Mouse (Mus musculus) limb, embryonic 11.5 days (tissue): ENCODE measurements at regions not wholly inside any gene's neighbourhood (a gene's known extent, or its start where the extent isn't known, plus 50 kb on each side); places are given as distances from the start of the nearest gene placed in this dataset.

Source experiments
- ATAC-seq: fragments of 200-750 bp; cut with Nextera tagmentation; 2 replicates; pipeline ENCODE4 v1.8.0; 2017; ENCODE audit warnings: low read depth; ENCODE audit not compliant: insufficient number of reproducible peaks, low FRiP score, low TSS enrichment
- DNase-seq: peaks from one replicate; pipeline ENCODE4 v3.0.0-alpha.2; 2015; ENCODE audit warnings: low spot score
- H3K27ac ChIP-seq: fragments of 300-500 bp; sonication (generic); replicated peaks from 2 replicates; pipeline ENCODE4 v1.5.1; 2014; ENCODE audit warnings: low read depth, mild to moderate bottlenecking, low read length
- H3K27me3 ChIP-seq: fragments of 300-500 bp; sonication (generic); 2 replicates; pipeline ENCODE4 v1.6.1; 2014; ENCODE audit warnings: mild to moderate bottlenecking, low read length, mixed read lengths; ENCODE audit not compliant: control insufficient read depth, insufficient read depth
- H3K36me3 ChIP-seq: fragments of 300-500 bp; sonication (generic); 2 replicates; pipeline ENCODE4 v1.6.1; 2014; ENCODE audit warnings: mild to moderate bottlenecking, low read length, moderate library complexity, mixed read lengths; ENCODE audit not compliant: control insufficient read depth, insufficient read depth
- H3K4me1 ChIP-seq: fragments of 300-500 bp; sonication (generic); 2 replicates; pipeline ENCODE4 v1.6.1; 2014; ENCODE audit warnings: low read length, mixed read lengths; ENCODE audit not compliant: control insufficient read depth, insufficient read depth
- H3K4me2 ChIP-seq: fragments of 300-500 bp; sonication (generic); 2 replicates; pipeline ENCODE4 v1.6.1; 2014; ENCODE audit warnings: low read depth, mild to moderate bottlenecking, moderate library complexity; ENCODE audit not compliant: severe bottlenecking
- H3K4me3 ChIP-seq: fragments of 300-500 bp; sonication (generic); 2 replicates; pipeline ENCODE4 v1.5.1; 2014; ENCODE audit warnings: low read depth, low read length
- H3K9ac ChIP-seq: fragments of 300-500 bp; sonication (generic); 2 replicates; pipeline ENCODE4 v1.6.1; 2014; ENCODE audit warnings: mild to moderate bottlenecking, low read length
- H3K9me3 ChIP-seq: fragments of 300-500 bp; sonication (generic); 2 replicates; pipeline ENCODE4 v1.6.1; 2016; ENCODE audit warnings: low read length; ENCODE audit not compliant: control insufficient read depth
- WGBS: fragments of 180-500 bp; shearing (Covaris S2); extraction: QIAGEN DNeasy Blood & Tissue Kit; methylation state at CpG from one replicate; pipeline ENCODE4 v1.1.7; 2014; 5-methylcytosine and 5-hydroxymethylcytosine counted together

DNA sequence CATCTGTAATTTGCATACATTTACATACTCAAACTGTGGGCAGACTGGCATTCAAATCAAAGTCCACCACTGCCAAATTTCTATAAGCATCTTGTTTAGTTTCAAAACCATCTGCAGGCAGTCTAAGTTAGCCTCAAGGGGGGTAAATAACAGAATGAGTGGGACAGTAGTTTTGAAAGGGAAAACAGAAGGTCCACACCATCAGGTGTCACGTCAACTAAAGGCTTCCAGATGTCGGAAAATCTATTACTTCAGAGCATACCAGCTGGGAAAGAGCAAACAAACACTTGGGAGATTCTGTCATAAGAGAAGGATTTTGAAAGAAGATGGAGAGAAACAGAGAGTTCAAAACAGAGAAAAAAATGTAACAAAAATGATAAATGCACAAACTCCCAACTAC is 402.1 kb upstream of the Rack1 start:
- Histone ChIP-seq H3K27me3 (no peaks in the 10 kb centered on the region), H3K27ac (no peak overlapping the region), H3K9me3 (no peaks in the 10 kb centered on the region), H3K4me2 (no peak overlapping the region), H3K4me1 (no peaks in the 10 kb centered on the region), H3K4me3 (no peak overlapping the region), H3K36me3 (no peaks in the 10 kb centered on the region), H3K9ac (no peak overlapping the region)
- WGBS = 60% methylated on average over 2 of the region's 2 CpGs
- no peak for ATAC-seq
- no peak for DNase-seq

DNA sequence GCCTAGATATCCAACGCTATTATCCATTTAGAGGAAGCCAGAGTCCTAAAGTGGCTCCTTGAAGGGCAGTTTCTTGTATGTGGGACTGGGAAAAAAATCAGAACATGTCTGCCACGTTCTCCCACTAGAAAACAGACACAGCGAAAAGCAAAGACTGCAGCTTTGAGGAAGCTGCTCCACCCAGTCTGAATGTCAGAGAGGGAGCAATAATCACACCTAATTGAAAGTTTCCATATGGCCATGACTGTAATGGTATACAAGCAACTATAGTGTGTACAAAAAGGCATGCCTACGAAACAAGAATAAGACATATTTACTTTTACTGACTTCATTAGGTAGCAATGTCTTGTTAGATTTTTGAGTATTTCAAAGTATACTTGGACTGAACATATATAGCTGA is 392.7 kb upstream of the Sgcd start:
- Histone ChIP-seq H3K4me1 (no peaks in the 10 kb centered on the region), H3K36me3 (no peaks in the 10 kb centered on the region), H3K9me3 (no peaks in the 10 kb centered on the region), H3K27ac (no peak overlapping the region), H3K27me3 (no peaks in the 10 kb centered on the region), H3K9ac (no peak overlapping the region), H3K4me3 (no peak overlapping the region), H3K4me2 (no peak overlapping the region)
- ATAC-seq (no peak), DNase-seq (no peak)
- WGBS = 63% methylated on average over 4 of the region's 4 CpGs

DNA sequence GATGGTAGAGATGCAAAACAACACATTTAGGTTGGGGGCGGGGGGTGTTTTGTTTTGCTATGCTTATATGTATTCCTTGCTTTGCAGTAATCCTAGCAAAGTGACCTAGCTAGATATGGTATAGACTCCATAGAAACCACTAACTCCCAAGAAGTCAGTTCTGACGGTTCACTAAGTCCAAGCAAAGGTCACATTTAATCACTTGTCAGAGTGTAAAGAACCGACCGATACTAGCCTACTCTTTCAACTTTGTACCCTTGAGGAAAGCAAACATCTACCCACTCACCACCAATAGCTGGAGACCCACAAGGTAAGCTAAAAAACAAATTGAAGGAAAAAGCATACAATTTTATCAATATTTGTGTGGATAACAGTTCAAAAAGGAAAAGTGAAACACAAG is 389.3 kb upstream of the Sgcd start:
- no peaks in the 10 kb centered on the region for H3K27me3 ChIP-seq
- no peaks in the 10 kb centered on the region for H3K9me3 ChIP-seq
- H3K4me1 ChIP-seq = no peaks in the 10 kb centered on the region
- H3K4me2 ChIP-seq = no peak overlapping the region
- no peak for ATAC-seq
- H3K36me3 ChIP-seq = no peaks in the 10 kb centered on the region
- 76% methylated on average over 4 of the region's 4 CpGs for WGBS
- no peak overlapping the region for H3K9ac ChIP-seq
- no peak overlapping the region for H3K27ac ChIP-seq
- no peak overlapping the region for H3K4me3 ChIP-seq
- no peak for DNase-seq

DNA sequence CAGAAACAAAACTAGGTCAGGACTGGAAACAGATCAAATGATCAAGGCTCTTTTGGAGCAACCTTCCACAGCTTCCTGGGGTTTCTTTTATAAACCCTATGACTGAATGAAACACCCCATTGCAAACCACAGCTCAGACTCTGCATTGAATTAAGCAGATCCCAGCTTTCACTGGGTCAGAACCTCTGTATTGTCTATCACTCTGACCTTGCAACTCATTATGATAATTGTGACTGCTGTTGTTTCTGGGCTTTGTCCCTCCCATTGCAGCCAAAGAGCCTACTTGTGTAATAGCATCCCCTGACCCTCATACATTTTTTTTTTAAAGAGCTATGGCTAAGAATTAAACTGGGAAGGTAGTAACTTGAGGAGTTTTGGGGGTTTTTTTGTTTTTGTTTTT is 388.5 kb upstream of the Sgcd start:
- H3K27ac ChIP-seq = no peak overlapping the region
- ATAC-seq (no peak), DNase-seq (no peak)
- no peaks in the 10 kb centered on the region for H3K4me1 ChIP-seq
- H3K4me3 ChIP-seq = no peak overlapping the region
- no peak overlapping the region for H3K4me2 ChIP-seq
- H3K9ac ChIP-seq = no peak overlapping the region
- no peaks in the 10 kb centered on the region for H3K9me3 ChIP-seq
- no peaks in the 10 kb centered on the region for H3K36me3 ChIP-seq
- no peaks in the 10 kb centered on the region for H3K27me3 ChIP-seq

DNA sequence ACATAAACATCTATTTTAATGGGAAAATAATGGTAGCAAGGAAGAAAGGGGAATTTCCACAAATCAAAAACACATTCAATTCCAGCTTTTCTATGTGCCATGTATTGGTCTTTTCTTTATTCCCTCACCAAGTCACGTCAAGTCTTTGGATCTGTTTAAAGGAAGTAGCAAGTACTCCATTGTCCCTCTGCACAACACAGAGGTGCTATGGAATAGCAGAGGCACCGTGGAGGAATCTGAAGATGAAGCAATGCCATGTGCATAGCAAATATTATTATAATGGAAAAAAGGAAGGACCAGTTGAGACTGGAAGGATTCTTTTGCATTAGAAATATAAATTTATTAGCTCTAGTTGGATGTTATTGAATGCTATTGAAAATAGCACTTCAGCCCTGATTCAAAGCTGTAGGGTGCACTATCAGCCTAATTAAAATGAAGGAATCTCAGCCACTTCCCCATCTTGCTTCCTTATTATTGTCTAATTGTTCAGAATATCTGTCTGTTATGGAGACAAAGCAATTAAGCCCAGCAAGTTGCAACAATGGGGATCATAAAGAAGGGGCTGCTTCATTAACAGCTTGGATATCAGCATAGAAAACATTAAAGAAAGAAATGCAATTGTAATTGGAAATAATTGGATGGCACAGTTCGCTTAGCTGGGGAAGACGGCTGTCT is 362.7 kb upstream of the Sgcd start:
- 74% methylated on average over 4 of the region's 4 CpGs for WGBS
- no peaks in the 10 kb centered on the region for H3K4me1 ChIP-seq
- no peaks in the 10 kb centered on the region for H3K27me3 ChIP-seq
- no peaks in the 10 kb centered on the region for H3K9me3 ChIP-seq
- H3K4me2 ChIP-seq = no peak overlapping the region
- no peak overlapping the region for H3K9ac ChIP-seq
- no peaks in the 10 kb centered on the region for H3K36me3 ChIP-seq
- DNase-seq = no peak
- H3K27ac ChIP-seq = no peak overlapping the region
- H3K4me3 ChIP-seq = no peak overlapping the region
- ATAC-seq = no peak

DNA sequence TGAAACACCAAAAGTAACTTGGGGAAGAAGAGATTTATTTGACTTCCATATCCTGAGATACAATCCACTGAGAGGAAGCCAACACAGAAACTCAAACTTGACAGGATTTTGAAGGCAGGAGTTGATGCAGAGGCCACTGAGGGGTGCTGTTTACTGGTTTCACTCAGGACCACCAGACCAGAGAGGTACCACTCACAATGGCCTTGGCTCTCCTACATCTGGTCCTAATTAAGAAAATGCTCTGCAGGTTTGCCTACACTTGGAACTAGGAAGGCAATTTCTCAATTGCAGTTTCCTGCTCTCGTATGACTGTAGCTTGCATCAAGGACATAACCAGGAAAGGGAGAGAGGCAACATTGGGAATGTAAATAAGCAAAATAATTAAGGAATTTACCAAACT is 325.7 kb upstream of the Sgcd start:
- 8% methylated on average over 1 of the region's 1 CpGs for WGBS
- peak; percentile 56 for DNase-seq

DNA sequence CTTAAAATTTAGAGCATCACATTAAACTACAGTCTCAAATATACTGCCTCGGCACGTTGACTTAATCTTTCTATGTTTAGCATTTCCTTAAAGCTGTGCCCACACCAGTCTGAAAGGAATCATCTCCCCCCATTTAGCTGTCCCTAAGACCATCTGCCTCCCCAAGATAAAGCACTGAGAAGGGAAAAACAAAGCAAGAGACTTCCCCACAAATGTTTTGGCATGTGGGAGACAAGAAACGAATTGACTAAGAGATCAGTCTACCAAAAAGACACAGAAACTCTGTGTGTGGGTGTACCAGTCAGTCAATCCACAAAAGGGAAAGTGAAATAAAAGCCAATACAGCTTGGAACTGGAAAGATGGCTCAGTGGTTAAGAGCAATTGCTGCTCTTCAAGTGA is 306.6 kb upstream of the Sgcd start:
- no peaks in the 10 kb centered on the region for H3K9me3 ChIP-seq
- no peak overlapping the region for H3K27ac ChIP-seq
- 50% methylated on average over 3 of the region's 3 CpGs for WGBS
- H3K4me1 ChIP-seq = no peaks in the 10 kb centered on the region
- ATAC-seq = no peak
- no peak overlapping the region for H3K4me2 ChIP-seq
- no peak overlapping the region for H3K9ac ChIP-seq
- DNase-seq = no peak
- H3K27me3 ChIP-seq = no peaks in the 10 kb centered on the region
- H3K4me3 ChIP-seq = no peak overlapping the region
- no peaks in the 10 kb centered on the region for H3K36me3 ChIP-seq

More for the DNA sequence above, 325.7 kb upstream of the Sgcd start:
- Histone ChIP-seq H3K4me1 (no peaks in the 10 kb centered on the region), H3K27ac (no peak overlapping the region), H3K9ac (no peak overlapping the region), H3K36me3 (no peaks in the 10 kb centered on the region), H3K9me3 (no peaks in the 10 kb centered on the region), H3K27me3 (no peaks in the 10 kb centered on the region), H3K4me3 (no peak overlapping the region), H3K4me2 (no peak overlapping the region)
- ATAC-seq = peak; percentile 82; the same call in 1 of the 2 replicates

DNA sequence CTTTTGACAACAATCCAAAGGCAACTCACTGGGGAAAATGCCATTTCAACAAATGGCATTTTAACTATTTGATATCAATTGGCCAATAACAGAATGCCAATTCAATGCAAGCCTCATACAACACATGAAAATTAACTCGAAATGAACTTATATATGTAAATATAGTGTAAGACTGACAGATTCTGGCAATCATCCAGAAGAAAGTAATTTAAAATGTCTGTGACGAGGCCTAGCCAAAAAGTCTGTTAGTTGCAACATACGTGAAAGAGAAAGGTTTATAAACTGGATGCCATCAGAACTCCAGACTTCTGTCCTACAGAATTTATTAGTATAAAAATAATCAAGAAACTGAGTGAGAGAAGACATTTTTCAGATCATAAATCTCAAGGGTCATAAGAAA is 273.7 kb upstream of the Sgcd start:
- ATAC-seq = no peak
- Histone ChIP-seq H3K27me3 (no peaks in the 10 kb centered on the region), H3K4me1 (no peaks in the 10 kb centered on the region), H3K4me3 (no peak overlapping the region), H3K27ac (no peak overlapping the region), H3K4me2 (no peak overlapping the region), H3K9ac (no peak overlapping the region), H3K36me3 (no peaks in the 10 kb centered on the region), H3K9me3 (no peaks in the 10 kb centered on the region)
- no peak for DNase-seq
- 83% methylated on average over 3 of the region's 3 CpGs for WGBS

DNA sequence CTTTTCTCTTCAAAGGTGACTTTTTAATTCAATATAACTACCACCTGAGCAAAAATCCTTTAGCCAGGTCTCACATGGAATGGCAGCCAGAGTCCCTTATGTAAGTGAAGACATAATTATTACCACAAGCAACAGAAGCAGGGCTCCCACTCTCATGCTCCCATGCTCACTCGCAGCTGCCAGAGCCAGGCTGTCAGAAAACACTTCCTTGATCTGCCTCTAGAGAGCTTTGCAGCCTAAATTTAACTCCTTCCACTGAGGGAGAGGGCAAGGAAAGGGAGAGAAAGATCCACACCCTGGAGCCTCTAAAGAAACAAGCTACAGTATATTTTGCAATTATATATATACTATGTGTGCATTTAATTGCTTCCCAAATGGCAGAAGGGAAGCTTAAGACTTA is 272.3 kb upstream of the Sgcd start:
- Histone ChIP-seq H3K4me2 (no peak overlapping the region), H3K4me3 (no peak overlapping the region), H3K9me3 (no peaks in the 10 kb centered on the region), H3K9ac (no peak overlapping the region), H3K27me3 (no peaks in the 10 kb centered on the region), H3K27ac (no peak overlapping the region), H3K36me3 (no peaks in the 10 kb centered on the region), H3K4me1 (no peaks in the 10 kb centered on the region)
- no peak for DNase-seq
- 14% methylated on average over 1 of the region's 1 CpGs for WGBS
- ATAC-seq = no peak
